Mouse (Mus musculus): ENCODE data around the gene Ube2v1. TPM values are rescaled to one million over a fixed set of nuclear protein-coding genes. Genes with fewer than 3 reads are reported as not detected.
"Not testable (repeated sequence)": the region's sequence is repeated elsewhere in the genome, so short reads cannot be mapped to it uniquely, and the experiment has no call there.

Gene Ube2v1
- total RNA-seq, 4 experiments from 2014 or later = 257 to 274 (median 265) TPM

DNA sequence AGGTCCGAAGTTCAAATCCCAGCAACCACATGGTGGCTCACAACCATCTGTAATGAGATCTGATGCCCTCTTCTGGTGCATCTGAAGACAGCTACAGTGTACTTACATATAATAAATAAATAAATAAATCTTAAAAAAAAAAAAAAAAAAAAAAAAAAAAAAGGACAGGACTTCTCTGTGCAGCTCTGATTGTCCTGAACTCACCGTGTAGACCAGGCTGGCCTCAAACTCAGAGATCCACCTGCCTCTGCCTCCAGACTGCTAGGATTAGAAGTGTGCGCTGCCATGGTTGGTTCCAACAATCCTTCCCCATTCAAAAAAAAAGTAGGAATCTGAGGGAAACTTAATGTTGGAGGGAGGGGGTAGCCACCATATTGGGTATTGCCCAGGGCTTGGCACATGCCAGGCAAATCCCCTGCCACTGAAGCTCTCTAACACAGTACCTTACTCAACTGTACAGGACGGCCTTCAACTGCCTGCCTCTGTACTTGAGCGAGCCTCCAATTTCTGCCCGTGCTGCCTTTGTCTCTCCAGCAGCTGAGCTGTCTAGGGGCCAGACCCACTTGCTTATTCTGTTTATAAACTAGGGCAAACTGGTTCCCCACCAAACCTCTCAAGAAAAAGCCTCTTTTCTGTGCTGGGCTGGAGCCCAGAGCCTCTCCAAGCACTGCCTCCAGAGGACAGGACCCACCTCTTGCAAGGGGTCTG lies 7.4 kb downstream of the Ube2v1 start:
- no peak for DNase-seq (ENCODE audit: low spot score in 2 of 2)

DNA sequence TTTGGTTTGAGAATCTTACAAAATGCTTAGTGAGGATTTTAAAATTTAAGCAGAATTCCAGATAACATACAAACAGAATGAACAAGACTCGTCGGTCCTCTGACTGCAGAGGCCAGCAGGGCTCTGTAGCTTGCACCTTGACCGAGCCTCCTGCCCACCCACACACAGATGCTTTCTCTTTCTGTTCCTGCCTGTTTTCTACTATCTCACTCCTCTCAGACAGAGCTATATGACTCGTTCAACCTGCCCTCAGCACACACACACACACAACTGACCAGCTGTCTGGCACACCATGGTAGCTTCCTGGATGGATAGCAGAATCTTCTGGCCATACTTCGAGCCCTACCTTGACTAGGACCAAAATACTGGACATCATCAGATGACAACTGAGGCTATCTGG lies 8.9 kb downstream of the Ube2v1 start:
- DNase-seq (ENCODE audit: low spot score in 2 of 2) = no peak

DNA sequence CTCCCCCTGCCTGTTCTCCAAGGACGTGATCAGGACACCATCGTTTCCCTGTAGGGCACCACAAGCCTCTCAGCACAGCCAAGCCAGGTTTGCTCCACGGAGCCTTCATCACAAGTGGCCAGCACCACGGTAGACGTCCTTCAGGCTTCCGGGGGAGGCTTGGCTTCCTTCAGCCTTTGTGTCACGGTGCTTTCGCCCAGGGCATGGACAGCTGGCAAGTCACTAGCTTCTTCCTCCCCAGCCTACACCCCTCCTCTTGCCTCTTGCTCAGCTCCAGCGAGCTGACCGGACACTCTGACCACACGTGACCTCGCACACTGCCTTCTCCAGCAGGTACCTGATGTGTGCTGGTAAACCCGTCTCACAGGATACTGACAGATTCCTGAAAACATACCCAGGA lies 9.5 kb downstream of the Ube2v1 start:
- DNase-seq (ENCODE audit: low spot score in 2 of 2) = no peak

DNA sequence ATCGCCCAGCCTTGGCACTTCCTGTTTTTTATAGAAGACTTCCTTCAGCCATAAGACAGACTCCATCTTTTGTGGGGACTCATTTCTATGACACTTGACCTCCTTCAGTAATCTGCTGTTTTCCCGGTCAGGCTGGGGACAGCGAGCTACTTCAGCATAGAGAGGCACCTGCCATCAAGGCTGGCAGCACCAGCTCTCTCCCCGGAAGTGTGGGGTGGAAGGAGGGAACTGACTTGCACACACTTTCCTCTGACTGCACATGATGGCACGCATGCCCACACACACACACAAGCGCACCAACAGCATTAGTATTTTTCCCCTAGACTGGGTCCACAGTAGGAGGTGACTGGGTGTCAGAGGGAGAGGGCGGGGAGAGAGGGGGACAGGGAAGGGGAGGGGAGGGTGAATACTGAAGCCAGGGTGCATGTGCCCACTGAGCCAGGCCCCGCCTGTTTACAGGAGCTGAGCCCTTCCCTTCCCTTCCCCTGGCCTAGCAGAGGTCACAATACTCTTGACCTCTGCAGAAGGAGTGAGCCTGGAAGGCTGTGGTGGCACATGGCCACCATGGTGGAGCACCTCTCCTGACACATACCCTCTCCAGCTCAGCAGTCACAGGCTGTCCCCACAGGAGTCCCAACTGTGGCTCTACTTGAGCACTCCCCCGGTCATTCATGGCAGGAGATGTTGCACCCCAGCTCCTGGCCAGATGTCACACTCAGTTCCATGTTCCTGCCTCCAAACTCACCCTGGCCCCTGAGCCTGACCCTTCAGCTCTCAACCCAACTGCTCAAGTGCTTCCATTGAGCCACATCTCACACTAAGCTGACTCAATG lies 10.4 kb downstream of the Ube2v1 start:
- DNase-seq (ENCODE audit: low spot score in 2 of 2) = no peak

DNA sequence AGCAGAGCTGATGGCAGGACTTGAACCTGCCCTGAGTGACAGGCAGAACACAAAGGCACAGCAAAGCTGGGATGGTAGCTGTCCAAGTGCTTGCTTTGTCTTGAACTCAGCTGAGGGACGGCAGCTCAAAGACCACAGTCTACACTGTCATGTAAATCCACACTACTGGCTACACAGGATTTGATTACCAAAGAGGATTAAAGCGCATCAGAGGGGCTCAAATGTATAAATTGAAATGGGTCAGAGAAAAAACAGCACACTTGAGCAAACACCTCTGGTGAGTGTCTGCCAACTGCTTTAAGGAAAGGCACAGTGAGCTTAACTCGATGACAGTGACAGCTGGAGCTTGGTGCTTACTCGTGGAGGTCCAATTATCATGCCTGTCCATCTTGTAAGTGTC lies 14.4 kb downstream of the Ube2v1 start:
- DNase-seq (ENCODE audit: low spot score in 2 of 2) = no peak

DNA sequence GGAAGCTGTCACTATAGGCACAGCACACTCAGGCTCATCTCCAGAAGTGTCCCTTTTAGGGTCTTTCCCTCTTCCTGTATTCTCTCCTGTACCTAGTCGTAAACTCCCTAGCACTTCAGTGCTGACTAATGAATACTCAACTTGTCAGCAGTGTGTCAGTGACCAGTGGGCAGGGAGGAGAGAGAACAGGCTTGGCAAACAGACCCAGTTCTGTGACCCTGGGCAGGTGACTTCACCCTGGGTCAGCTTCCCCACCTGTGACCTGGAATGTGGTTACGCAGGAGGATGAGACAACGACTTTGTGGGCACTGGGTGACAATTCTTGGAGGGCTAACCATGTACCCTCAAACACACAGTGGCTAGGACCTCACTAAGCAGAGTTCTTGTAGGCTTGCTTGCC lies 14.9 kb downstream of the Ube2v1 start:
- DNase-seq (ENCODE audit: low spot score in 2 of 2) = no peak

DNA sequence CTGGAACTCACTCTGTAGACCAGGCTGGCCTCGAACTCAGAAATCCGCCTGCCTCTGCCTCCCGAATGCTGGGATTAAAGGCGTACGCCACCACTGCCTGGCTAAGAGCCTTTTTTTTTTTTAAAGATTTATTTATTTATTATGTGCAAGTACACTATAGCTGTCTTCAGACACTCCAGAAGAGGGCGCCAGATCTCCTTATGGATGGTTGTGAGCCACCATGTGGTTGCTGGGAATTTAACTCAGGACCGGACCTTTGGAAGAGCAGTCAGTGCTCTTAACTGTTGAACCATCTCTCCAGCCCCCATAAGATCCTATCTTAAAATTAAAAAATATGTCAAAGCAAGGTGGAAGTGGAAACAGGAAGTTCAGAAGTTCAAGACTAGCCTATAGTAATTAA lies 18.6 kb downstream of the Ube2v1 start:
- DNase-seq (ENCODE audit: low spot score in 2 of 2) = not testable (repeated sequence)

DNA sequence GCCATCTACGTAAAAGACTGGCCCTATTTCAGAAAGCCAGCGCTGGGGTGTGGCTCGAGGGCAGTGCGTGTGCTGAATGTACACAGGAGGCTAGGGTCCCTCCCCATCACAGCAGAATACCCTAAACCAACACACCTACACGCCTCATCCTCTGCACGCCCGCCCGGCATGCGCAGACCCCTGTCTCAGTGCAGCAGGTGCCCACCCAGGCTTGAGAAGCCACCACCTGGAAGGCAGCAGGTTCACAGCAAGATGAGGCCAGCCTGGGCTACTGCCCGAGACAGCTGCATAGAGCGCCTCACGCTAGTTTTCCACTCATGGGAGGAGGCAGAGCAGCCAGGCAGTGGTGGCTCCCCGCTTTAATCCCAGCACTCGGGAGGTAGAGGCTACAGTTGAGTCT lies 19.8 kb downstream of the Ube2v1 start:
- no peak for DNase-seq (ENCODE audit: low spot score in 2 of 2)

DNA sequence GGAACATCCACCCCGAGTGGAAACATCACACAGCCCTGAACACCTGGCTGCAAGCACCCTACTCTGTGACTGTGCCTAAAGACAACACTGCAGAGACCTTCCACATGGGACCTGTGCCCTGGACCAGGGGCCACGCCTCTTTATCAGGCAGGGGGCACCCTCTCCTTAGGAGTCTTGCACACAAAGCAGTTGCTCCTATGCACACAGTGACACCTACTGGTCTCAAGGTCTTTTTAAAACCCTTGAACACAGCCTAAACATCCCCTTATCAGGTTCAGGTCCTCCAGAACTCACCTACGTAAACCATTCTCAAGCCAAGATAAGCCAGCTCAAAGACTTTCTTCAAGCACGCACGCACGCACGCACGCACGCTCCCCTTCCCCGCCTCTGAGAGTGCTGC lies 20.6 kb downstream of the Ube2v1 start:
- DNase-seq (ENCODE audit: low spot score in 2 of 2) = no peak

DNA sequence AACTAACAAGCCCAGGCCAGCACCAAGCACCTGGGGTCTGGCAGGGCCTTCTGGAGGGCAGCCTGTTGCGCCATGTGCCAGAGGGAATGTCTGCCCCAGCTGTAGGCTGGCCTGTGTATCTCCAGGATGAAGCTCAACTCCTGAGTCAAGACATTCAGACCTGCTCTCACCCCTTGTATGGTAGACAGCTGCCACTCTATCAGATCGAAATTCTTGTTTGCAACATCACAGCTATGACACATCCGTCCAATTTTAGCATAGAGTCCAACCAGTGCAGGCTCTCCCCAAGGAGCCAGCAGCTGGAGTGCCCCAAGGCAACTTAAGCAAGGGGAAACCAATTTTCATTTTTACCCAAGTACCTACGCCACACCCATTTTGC lies 25.2 kb downstream of the Ube2v1 start:
- DNase-seq (ENCODE audit: low spot score in 2 of 2) = no peak

DNA sequence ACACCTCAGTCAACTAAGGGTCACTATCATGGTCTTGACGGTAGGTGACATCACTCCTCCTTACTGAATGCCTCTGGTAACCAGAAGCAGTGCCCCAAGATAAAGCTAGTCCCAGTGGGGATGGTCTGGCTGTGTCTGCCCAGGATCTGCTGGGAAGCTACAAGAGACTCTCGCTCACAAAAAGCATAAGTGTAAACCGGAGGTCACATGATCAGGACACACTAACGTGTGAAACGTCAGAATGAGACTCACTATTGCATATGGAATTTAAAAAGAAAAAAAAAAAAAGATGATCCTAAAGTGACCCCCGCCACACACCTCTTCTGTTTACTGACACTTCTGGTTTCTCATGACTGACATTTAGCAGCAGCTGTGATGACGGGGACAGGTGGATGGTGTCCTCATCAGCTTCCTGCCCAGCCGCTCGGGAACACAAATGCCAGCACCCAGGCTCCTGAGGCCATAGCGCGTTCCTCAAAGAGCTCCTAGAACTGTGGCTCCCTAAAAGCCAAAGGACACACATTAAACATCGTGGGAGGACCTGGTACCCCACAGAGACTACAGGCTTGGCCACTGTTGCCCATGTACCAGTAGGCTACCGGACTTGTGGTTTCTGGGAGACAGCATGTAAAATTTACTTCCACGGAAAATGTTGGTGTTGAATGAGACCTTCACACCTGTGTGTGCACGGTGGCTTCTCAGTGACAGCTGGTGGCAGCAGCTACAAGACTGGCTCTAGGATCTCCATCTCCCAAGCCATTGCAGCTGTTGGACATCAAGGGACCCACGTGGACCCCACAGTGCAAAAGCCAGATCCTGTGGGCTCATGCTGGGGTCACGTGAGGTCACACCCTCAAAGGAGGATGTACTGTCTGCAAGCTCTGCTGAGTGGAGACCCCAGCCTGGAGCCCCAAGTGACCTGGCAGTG lies 25.8 kb downstream of the Ube2v1 start:
- DNase-seq (ENCODE audit: low spot score in 2 of 2) = no peak

DNA sequence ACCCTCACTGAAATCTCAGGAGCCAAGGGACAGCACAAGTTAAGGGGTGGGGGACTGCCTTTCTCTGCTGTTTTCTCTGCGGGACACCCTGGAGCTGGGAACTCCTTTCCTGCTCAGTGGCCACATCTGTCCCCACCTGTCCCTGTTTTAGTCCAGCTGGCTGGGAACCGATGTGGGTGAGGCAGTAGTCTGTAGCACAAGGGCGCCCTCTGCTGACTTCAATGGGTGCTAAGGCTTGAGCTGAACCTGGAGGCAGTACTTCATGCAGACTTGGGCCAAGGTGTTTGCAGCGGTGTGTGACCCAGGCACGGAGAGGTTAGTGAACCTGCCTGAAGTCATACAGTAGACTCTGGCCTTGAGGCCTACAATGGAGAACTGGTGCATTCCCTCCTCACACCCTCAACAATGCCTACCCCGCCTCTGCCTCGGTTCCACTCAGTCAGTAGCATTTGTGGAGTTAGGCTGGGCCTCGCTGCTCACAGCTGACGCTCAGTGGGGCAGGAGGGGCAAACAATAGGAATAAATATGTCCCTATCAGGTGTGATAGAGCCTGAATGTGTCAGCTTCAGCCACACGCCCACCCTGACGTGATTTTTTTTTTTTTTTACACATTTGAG lies 26.6 kb downstream of the Ube2v1 start:
- peak; percentile 74 to 79 for DNase-seq (ENCODE audit: low spot score in 2 of 2)

DNA sequence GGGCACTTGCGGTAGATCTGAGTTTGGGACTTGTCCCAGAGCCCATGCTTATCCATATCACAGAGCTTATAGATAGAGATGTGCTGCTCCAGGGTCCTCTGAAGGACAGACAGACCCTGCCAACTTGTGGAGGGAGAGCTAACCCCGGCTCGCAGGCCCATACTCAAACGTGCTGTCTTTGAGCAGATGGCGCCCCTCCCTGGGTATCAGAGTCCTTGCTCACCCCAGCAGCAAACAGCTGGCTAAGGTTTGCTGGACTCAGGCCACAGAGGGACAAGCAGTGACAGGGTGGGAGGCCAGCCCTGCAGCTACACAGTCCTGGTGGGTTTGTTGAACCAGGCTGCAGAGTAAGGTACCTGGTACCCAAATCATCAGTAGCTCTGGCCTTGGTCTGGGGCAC lies 28.9 kb downstream of the Ube2v1 start:
- DNase-seq (ENCODE audit: low spot score in 2 of 2) = no peak

DNA sequence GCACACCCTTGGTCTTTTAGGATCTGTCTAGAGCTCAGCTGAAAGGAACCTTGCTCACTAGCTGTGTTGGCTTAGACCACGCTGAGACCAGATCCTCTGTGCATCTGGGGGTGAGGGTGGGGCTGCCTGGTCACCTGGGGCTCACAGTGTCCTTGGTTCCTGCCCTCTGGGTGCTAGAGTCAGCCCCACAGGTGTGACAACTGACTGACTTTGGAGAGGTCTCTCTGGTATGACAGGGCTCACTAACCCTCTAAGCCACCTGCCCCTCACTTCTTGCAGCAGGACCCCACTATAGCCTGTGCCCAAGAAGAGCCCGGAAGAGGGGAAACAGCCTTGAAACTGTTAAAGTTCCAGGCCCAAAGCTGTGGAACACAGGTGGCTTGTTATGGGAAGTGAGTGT lies 29.5 kb downstream of the Ube2v1 start:
- DNase-seq (ENCODE audit: low spot score in 2 of 2) = no peak

DNA sequence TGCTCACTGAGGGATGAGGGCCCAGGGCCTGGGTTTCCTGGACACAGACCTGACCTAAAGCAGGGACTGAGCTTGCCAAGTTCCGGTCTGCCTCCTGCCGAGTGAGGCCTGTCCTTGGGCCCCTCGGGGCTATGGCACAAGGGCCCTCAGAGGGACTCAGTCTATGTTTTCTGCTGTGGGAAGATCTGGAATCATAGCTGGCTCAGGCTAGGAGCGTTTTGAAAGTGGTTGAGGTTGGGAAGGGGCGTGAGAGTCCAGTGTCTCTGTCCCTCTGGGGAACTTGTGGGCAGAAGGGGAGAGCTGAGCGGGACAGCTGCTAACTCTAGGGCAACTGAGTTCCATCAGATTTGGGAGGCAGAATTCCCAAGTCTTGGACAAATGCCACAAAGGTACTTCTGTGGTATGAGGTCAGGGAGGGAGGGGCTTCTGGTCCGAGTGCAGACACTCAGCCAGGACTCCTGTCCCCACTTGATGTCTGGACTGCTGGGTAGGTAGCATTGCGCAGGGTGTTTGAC lies 31.4 kb downstream of the Ube2v1 start:
- DNase-seq (ENCODE audit: low spot score in 2 of 2) = no peak

DNA sequence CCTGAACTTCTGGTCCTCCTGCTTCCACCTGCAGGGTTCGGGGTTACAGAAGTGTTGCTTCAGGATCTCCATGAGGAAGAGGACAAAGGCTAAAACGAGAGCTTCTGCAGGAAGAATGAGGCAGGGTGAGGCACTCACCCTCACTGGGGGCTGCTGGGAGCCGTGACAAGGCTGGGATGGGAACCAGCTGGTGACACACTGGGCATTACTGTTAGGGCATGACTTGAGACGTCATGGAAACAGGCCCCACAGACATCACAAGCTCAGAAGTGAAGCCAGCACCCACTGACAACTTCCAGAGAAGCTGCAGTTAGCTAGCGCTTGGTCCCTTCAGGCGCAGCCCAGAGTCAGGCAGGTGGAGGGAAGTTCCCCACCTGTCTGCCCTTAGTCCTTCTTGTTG lies 32.0 kb downstream of the Ube2v1 start:
- DNase-seq (ENCODE audit: low spot score in 2 of 2) = no peak

DNA sequence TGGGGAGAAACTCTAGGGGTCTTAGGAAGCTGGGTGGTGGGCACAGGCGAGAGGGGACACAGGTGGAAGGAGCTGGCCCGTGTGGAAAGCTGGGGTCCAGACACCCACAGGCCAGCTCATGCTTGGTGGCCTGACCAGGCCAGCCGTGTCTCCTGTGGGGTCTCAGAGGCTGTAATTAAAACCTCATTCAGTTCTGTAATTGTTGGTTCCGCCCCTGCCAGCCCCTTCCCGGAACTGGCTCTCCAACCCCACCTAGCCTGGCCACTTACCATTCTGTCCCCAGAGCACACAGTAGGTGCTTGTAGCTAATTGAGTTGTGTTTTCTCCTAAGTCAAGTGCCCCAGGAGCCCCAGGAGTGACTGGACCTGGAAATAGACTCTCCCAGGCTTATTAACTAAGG lies 32.7 kb downstream of the Ube2v1 start:
- no peak for DNase-seq (ENCODE audit: low spot score in 2 of 2)

DNA sequence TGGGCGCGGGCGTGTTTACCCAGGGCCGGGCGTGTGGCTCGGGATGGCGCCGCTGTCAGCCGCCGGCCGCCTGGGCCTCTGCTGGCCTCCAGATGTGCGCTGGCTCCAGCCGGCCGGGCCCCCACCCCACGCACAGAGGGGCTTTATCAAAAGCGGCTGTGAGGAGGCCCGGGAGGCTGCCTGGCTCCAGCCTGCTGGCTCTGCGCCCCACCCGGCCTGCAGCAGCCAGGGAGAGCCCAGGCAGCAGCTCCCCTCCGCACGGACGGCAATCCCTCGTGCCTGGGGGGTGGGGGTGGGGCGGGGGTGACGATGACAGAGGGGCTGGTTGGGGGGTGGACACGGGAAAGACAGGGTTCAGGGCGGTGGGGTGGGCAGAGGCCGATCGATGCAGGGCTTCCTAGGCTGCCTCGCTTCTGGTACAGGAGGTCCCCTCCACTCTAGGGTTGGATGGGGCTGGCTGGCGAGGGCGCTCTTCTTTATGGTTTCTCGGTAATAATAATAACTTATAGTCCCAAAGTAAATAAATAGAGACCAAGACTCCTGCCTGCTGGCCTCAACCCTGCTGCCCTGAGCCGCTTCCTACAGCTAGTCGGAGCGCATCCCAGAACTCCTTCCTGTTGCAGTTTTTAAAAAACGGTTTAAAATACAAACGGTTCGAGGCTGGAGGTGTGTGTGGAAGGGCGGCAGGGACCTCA lies 34.3 kb downstream of the Ube2v1 start:
- no peak for DNase-seq (ENCODE audit: low spot score in 2 of 2)

DNA sequence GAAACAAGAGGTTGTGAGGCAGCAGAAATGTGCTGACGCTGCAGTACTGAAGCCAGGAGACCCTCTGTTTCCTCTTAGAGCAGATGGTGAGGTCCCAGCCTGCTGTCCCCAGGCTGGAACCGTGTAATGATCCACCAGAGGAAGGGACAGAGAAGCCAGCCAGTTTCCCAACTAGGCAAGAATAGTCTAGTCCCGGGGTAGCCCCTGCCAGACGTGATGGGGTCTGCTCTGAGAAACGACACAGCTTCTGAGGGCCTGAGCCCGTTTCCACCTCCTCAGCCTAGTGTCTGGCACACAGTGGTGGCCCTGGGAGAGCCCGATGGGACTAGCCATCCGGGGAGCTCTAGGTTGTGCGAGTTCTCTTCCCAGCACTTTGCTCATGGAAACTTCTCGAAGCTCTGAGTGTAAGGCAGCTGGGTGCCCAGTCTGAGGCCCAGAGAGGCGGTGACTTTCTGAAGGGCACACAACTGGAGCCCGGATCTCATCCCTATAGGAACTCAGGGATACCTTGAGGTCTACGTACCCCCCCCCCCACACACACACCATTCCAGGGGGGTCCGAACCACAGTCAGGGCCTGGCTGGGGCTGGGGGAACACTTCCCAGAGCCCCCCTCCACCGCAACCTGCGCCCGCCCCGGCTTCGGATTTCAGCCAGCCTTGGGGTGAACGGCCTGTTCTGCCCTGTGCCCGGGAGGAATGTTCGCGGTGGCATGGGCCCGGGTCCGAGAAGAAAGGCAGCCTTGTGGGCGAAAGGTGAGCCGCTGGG lies 35.0 kb downstream of the Ube2v1 start:
- no peak for DNase-seq (ENCODE audit: low spot score in 2 of 2)

DNA sequence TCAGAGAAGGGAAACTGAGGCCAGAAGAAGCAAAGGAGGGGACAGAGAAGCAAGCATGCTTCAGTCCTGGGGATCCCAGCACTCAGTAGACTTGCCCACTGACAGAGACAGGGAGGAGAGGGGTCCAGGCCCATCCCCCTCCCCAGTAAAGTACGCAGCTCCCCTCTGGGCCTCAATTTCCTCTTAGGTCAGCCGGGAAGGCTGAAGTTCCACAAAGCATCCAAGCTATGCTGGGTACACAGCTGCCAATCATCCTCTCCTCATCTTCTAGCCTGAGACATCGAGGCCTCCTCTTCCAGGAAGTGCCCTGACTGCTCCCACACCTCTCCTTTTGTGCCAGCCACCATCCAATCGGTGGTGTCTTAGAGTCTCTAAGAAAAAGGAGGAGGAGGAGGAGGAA lies 35.6 kb downstream of the Ube2v1 start:
- no peak for DNase-seq (ENCODE audit: low spot score in 2 of 2)
